Mouse (Mus musculus) kidney, postnatal 36 days (tissue): ENCODE results near the gene Cst13.
A peak's percentile ranks its signal among the peaks of the same experiment; 100 is the strongest.
"Not testable (repeated sequence)": the region's sequence is repeated elsewhere in the genome, so short reads cannot be mapped to it uniquely, and the experiment has no call there.

Experiments
- DNase-seq, 2 experiments: peaks; one replicate each; pipeline ENCODE4 v3.0.0; 2021 to 2022; ENCODE audit warnings: mixed read lengths in 2 of 2

Gene Cst13

GRCm38 (mm10) chr2:148819909-148820308, at the start of gene Cst13:
Gene Cst13, plus strand, starts transcription at chr2:148820081.
- DNase-seq, result no peak

DNA sequence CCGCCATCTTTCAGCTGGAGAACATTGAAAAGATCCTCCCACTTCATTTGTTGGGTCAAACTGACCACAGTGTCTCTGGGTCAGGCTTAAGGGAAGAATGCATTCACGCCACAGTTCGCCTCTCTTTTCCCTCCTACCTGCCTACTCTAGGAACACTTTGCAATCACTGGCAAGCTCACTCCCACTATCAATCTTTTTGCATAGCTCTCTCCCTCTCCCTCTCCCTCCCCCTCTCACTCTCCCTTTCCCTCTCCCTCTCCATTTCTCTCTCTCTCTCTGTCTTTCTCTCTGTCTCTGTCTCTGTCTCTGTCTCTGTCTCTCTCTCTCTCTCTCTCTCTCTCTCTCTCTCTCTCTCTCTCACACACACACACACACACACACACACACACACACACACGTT, 48.5 kb upstream of the Cst13 start, which contains the start of gene Cst11:
Cst11 (minus strand) TSS at position 101 of the 400 bp plus-strand sequence.
- DNase-seq, result not testable (repeated sequence)

- no peak for DNase-seq
Measured at GRCm38 (mm10) chr2:148781709-148782108, 38.2 kb upstream of the Cst13 start, which contains the start of gene 8030411F24Rik. Gene 8030411F24Rik, plus strand, starts transcription at chr2:148782009.

GRCm38 (mm10) chr2:148789142-148789541, 30.7 kb upstream of the Cst13 start, which contains the start of gene Cst12:
Gene Cst12, plus strand, starts transcription at chr2:148789361.
- no peak for DNase-seq

DNA sequence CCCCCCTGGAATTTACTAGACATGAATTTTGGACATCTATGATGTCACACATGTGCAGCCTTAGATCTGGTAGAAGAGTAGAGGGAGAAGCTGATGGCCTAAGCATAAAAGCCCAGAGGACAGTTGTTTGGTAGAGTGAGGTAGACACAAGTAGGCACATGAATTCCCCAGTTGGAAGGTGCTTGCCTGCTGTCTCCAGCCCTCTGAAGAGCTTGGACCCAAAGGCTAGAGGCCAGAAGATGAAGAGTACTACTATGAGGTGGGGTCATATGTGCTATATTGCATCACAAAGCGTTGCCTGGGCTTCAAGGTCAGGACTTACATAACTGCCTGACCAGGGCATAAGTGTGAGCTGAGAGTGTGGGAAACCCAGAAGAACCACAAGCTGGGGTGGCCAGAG, 21.4 kb upstream of the Cst13 start, which contains the start of gene Cst8:
Cst8 (plus strand) TSS at position 301 of the 400 bp plus-strand sequence.
- no peak for DNase-seq

- DNase-seq, result peak; percentile 8 to 11
Measured at GRCm38 (mm10) chr2:148801491-148801921, 18.4 kb upstream of the Cst13 start.

- DNase-seq, result peak; percentile 2 to 24
Measured at GRCm38 (mm10) chr2:148806696-148807095, 13.2 kb upstream of the Cst13 start.

GRCm38 (mm10) chr2:148825986-148826385, 6.1 kb downstream of the Cst13 start:
- no peak for DNase-seq

- no peak for DNase-seq
Measured at GRCm38 (mm10) chr2:148834912-148835311, 15.0 kb downstream of the Cst13 start, which contains the start of gene Cst9. Gene Cst9, plus strand, starts transcription at chr2:148835147.

- no peak for DNase-seq
Measured at GRCm38 (mm10) chr2:148838075-148838777, 18.3 kb downstream of the Cst13 start.

DNA sequence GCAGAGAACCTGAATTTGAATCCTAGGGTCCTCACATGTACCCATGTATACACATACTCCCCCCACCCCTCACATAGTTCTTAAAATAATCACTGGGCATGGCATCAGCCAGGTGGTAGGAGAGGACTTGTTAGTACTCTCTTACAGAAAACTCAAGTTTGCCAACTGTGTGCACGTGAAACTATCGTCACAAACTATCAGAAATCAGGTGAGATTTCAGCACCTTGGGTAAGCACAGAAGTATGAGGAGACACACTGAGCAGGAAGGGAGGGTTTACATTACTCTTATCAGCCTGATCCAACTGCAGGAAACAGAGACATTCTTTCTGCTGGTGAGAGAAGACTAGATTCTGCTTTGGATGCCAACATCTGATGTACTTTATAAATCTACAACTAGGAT, 19.3 kb downstream of the Cst13 start:
- no peak for DNase-seq

- DNase-seq, result peak; percentile 76 to 89
Measured at GRCm38 (mm10) chr2:148851116-148851906, 31.4 kb downstream of the Cst13 start.

DNA sequence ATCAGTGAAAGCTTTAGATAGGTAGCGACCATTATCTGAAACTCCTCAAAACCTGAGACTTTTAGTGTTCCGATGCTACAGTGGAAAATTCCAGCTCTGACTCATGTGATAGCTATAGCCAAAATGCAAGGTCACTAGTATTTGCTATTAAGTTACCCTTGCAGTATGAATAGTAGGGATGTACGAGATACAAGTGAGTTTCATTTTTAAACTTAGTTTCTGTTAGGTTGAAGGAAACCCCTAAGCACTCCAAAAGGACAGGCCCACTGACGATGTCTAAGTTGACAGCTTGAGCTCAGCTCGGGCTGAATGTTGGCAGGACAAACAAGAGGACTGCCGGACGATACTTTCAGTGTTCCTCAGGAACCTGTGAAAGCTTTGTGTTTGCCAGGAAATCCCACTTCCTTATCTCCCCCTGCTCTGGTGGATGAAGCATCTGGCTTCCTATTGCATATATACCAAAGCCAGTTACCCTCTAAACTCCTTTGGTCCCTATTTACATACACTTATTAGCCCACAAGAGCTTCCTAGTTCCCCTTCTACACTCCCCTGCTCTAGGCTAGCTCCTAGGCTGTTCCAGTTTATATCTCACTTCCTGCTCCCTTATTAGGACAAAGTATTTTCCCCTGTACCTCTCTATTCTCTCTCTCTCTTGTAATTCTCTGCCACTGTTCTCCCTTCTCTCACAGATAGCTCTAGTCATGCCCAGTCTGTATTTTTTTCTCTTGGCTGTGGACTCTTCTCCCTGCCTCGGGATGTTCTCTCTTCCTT, 36.9 kb downstream of the Cst13 start:
- DNase-seq, result no peak

- no peak for DNase-seq
Measured at GRCm38 (mm10) chr2:148857506-148857905, 37.6 kb downstream of the Cst13 start.

DNA sequence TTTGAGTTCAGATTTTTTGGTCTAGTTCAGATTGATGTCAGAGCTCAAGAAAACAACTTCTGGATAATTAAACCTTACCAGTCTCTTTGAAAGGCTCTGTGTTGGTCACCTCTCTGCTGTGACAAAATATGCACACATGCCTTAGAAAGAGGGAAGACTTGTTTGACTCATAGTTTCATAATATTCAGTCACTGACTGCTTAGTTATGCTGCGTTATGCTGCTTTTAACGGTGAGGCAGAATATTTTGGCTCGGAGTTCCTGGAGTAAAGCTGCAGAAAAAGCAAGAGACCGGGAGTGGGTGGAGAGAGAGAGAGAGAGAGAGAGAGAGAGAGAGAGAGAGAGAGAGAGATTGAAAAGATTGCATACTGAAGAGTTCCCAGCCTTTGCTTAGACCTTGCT, 41.1 kb downstream of the Cst13 start:
- no peak for DNase-seq

DNA sequence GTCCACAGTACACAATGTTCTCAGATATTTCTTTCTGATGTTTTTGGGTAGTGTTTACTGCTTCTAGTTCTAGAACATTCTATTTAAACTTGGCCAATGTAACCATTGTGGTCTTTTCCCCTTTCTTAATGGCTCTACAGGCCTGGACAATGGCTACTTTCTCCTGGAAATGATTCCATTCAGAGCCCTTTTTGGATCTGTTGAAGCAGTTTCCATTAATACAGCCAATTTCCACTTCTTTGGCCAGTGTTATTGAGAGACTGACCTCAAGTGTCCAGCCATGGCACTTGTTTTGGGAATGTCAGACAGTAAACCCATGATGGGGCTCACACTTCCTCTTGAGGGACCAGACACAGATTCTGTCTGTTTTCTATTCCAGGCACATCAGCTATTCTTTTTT, 41.8 kb downstream of the Cst13 start:
- DNase-seq, result no peak

DNA sequence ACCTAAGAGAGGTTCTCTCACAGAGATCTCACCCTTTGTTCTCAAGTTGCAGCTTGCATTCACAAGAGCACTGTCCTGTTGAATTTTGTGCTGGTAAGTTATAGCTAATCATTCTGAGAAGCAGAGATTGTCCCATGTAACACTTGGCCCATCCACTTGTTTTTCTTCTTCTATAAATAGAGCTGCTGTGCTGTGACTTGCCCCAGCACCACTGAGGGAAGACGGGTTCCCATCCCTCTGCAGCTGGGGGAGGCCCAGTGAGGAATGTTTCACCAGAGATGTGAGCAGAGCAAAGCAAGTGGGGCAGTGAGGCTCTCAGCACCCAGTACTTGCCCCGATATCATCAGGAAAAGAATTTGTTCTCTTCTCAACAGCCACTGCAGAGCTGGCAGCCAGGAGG, 45.1 kb downstream of the Cst13 start, which contains the start of gene 9230104L09Rik:
9230104L09Rik (minus strand) TSS at position 73 of the 400 bp plus-strand sequence.
- no peak for DNase-seq

GRCm38 (mm10) chr2:148868959-148869358, 49.1 kb downstream of the Cst13 start:
- DNase-seq, result no peak

GRCm38 (mm10) chr2:148870526-148870925, 50.6 kb downstream of the Cst13 start:
- DNase-seq, result no peak

DNA sequence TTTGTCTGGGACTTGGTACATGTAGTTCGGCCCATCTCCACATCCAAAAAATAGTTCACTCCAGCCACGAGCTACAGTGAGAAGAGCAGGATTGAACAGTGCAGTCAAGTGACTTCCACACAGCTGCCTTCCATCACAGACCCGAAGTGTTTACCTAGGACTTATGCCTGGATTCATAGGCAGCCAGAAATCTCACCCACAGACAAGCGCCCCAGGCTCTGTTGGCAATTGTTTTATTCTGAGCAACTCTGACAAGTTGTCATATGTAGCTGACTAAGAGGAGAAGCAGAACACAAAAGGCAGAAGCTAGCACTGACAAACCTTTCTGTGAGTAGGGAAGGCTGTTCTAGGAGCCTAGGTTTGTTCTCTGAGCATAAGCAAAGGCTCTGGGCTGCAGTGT, 53.0 kb downstream of the Cst13 start:
- DNase-seq, result no peak

DNA sequence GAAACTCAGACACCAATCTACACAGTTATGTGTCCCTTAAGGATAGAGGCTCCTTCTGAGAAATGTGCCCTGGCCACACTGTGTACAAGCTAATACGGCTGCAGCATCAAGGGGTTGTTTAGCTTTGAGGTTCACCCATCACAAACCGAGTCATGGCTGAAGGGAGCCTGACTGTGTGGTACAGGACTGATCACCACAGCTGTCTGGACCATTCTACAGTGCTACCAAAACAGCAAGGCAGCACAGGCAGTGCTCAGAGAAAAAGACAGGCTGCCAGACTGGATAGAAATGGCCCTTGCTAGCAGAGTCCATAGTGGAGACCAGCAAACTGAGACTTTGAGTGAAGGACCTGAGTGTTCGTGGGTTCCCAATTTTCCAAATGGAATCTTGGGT, 54.3 kb downstream of the Cst13 start:
- no peak for DNase-seq

- DNase-seq, result peak; percentile 50 to 53
Measured at GRCm38 (mm10) chr2:148874617-148875334, 54.9 kb downstream of the Cst13 start.
